ENCODE assay signal across 13 mouse cellular contexts in genomic region chr11:3296056-3296455, GRCm38 (mm10). TPM values are rescaled to one million over a fixed set of nuclear protein-coding genes. Genes with fewer than 3 reads are reported as not detected.
DNase-seq lines count a peak whose midpoint lies in the region; ATAC-seq lines count a peak whose summit lies in the region.
"Had no signal": no experiment of that assay in that cellular context is flagged by ENCODE, and none has a peak within 500 bp of the region (broad histone marks: within the 10 kb centered on the region; RNA-seq: fewer than 3 reads in every experiment).

No protein-coding gene starts in this region.

- peak overlapping the region; percentile 65 for H3K9ac ChIP-seq in hindbrain, embryonic 13.5 days
- no peak overlapping the region for H3K9ac ChIP-seq in hindbrain, embryonic 16.5 days (ENCODE audit: low read depth, low read length)
- H3K9ac ChIP-seq in hindbrain, embryonic 15.5 days = no peak overlapping the region
- H3K9ac ChIP-seq: liver, embryonic 13.5 days had no signal

- H3K4me1 ChIP-seq in hindbrain, embryonic 13.5 days (replicated peaks) = peaks cover 57% of the 10 kb centered on the region
- H3K4me1 ChIP-seq in hindbrain, embryonic 16.5 days (ENCODE audit: control insufficient read depth, insufficient read depth, low read depth, low read length) = peaks cover 43% of the 10 kb centered on the region
- H3K4me1 ChIP-seq in hindbrain, embryonic 15.5 days (replicated peaks) = peaks cover 64% of the 10 kb centered on the region

- no peaks in the 10 kb centered on the region for H3K9me3 ChIP-seq in hindbrain, embryonic 13.5 days
- H3K9me3 ChIP-seq in hindbrain, embryonic 16.5 days (ENCODE audit: control insufficient read depth, low read length) = no peaks in the 10 kb centered on the region
- H3K9me3 ChIP-seq in hindbrain, embryonic 15.5 days = no peaks in the 10 kb centered on the region
- H3K9me3 ChIP-seq: liver, embryonic 13.5 days had no signal

- no peaks in the 10 kb centered on the region for H3K27me3 ChIP-seq in hindbrain, embryonic 13.5 days
- no peaks in the 10 kb centered on the region for H3K27me3 ChIP-seq in hindbrain, embryonic 16.5 days (replicated peaks; ENCODE audit: control insufficient read depth, insufficient read depth, low read length)
- H3K27me3 ChIP-seq in hindbrain, embryonic 15.5 days = no peaks in the 10 kb centered on the region
- H3K27me3 ChIP-seq: liver, embryonic 13.5 days had no signal

- H3K4me2 ChIP-seq in hindbrain, embryonic 13.5 days = peak overlapping the region; percentile 29; the same call in 1 of the 2 replicates
- H3K4me2 ChIP-seq in hindbrain, embryonic 16.5 days (ENCODE audit: low read length) = no peak overlapping the region
- H3K4me2 ChIP-seq in hindbrain, embryonic 15.5 days = peak overlapping the region; percentile 1; the same call in 1 of the 2 replicates
- H3K4me2 ChIP-seq: liver, embryonic 13.5 days had no signal

- ATAC-seq in hindbrain, embryonic 13.5 days (ENCODE audit: low FRiP score) = no peak
- ATAC-seq in hindbrain, embryonic 16.5 days = no peak
- no peak for ATAC-seq in hindbrain, embryonic 15.5 days (ENCODE audit: low FRiP score, low read depth)
- no peak for ATAC-seq in inflammation-experienced regulatory T-cells, adult 6 months

- no peak overlapping the region for H3K27ac ChIP-seq in hindbrain, embryonic 13.5 days
- no peak overlapping the region for H3K27ac ChIP-seq in hindbrain, embryonic 16.5 days (ENCODE audit: low read depth, low read length)
- no peak overlapping the region for H3K27ac ChIP-seq in hindbrain, embryonic 15.5 days (replicated peaks)
- H3K27ac ChIP-seq: liver, embryonic 13.5 days; macrophage had no signal

- no peak overlapping the region for H3K4me3 ChIP-seq in hindbrain, embryonic 13.5 days
- H3K4me3 ChIP-seq in hindbrain, embryonic 16.5 days (ENCODE audit: low read length) = no peak overlapping the region
- H3K4me3 ChIP-seq in hindbrain, embryonic 15.5 days = no peak overlapping the region
- H3K4me3 ChIP-seq: liver, embryonic 13.5 days had no signal

- 70% methylated on average over 5 of the region's 5 CpGs for WGBS in hindbrain, embryonic 13.5 days
- 68% methylated on average over 5 of the region's 5 CpGs for WGBS in hindbrain, embryonic 16.5 days
- WGBS in hindbrain, embryonic 15.5 days = 55% methylated on average over 5 of the region's 5 CpGs

- peaks cover 76% of the 10 kb centered on the region for H3K36me3 ChIP-seq in hindbrain, embryonic 13.5 days
- peaks cover 27% of the 10 kb centered on the region for H3K36me3 ChIP-seq in hindbrain, embryonic 16.5 days (ENCODE audit: control insufficient read depth, insufficient read depth, low read length)
- peaks cover 67% of the 10 kb centered on the region for H3K36me3 ChIP-seq in hindbrain, embryonic 15.5 days

- peak; percentile 35 for DNase-seq in thymus, postnatal 4 days
- no peak for DNase-seq in thymus, postnatal 25 days
- no peak for DNase-seq in left cerebral cortex, adult 8-10 months (ENCODE audit: low spot score in 2 of 2)
- DNase-seq: adrenal gland, adult 8-10 months; cerebellum, adult 9-11 months; kidney, adult 11 months; kidney, postnatal 4 days; liver, embryonic 13.5 days had no signal

RNA-seq across cellular contexts. Expression of gene Patz1, which starts 7.4 kb away (rescaled TPM):
- 69.6 TPM in 2 replicates for polyA plus RNA-seq in hindbrain, embryonic 13.5 days (2015; fragmentation: Nextera tagmentation; extraction: Ambion mirVana)
- 35.2 and 40.7 TPM in 2 replicates for polyA plus RNA-seq in hindbrain, embryonic 16.5 days (2015; fragmentation: Nextera tagmentation; extraction: Ambion mirVana)
- polyA plus RNA-seq in hindbrain, embryonic 15.5 days (2015; fragmentation: Nextera tagmentation; extraction: Ambion mirVana) = 51.9 and 54.3 TPM in 2 replicates
- 10 to 100 TPM; 53.4 to 57.4 (median 54.1) TPM for total RNA-seq in left cerebral cortex, adult 8-10 months (2022)
- 10 to 100 TPM; 15.5 to 19.6 (median 16.0) TPM for polyA plus RNA-seq in inflammation-experienced regulatory T-cells, adult 6 months (2017; shearing (Covaris generic))

RNA-seq across cellular contexts. Expression of gene Drg1, which starts 29.8 kb away (rescaled TPM):
- 235 and 243 TPM in 2 replicates for polyA plus RNA-seq in hindbrain, embryonic 13.5 days (2015; fragmentation: Nextera tagmentation; extraction: Ambion mirVana)
- polyA plus RNA-seq in hindbrain, embryonic 16.5 days (2015; fragmentation: Nextera tagmentation; extraction: Ambion mirVana) = 207 and 210 TPM in 2 replicates
- 205 and 207 TPM in 2 replicates for polyA plus RNA-seq in hindbrain, embryonic 15.5 days (2015; fragmentation: Nextera tagmentation; extraction: Ambion mirVana)
- total RNA-seq in left cerebral cortex, adult 8-10 months (2022) = 10 to 100 TPM; 95.6 to 98.8 (median 96.9) TPM
- 100 to 1,000 TPM; 162 to 177 (median 172) TPM for polyA plus RNA-seq in inflammation-experienced regulatory T-cells, adult 6 months (2017; shearing (Covaris generic))

RNA-seq across cellular contexts. Expression of gene Pik3ip1, which starts 34.1 kb away (rescaled TPM):
- polyA plus RNA-seq in hindbrain, embryonic 13.5 days (2015; fragmentation: Nextera tagmentation; extraction: Ambion mirVana) = 25.4 and 25.5 TPM in 2 replicates
- 30.8 and 36.1 TPM in 2 replicates for polyA plus RNA-seq in hindbrain, embryonic 16.5 days (2015; fragmentation: Nextera tagmentation; extraction: Ambion mirVana)
- 26.1 and 26.3 TPM in 2 replicates for polyA plus RNA-seq in hindbrain, embryonic 15.5 days (2015; fragmentation: Nextera tagmentation; extraction: Ambion mirVana)
- 10 to 100 TPM; 40.3 to 44.5 (median 42.4) TPM for total RNA-seq in left cerebral cortex, adult 8-10 months (2022)
- polyA plus RNA-seq in inflammation-experienced regulatory T-cells, adult 6 months (2017; shearing (Covaris generic)) = 10 to 100 TPM; 11.5 to 59.1 (median 35.3) TPM
